Mouse (Mus musculus): ENCODE data around the gene Wdr26. TPM values are rescaled to one million over a fixed set of nuclear protein-coding genes. Genes with fewer than 3 reads are reported as not detected.

Wdr26 gene
- polyA plus RNA-seq (2015; fragmentation: Nextera tagmentation; extraction: Ambion mirVana): 47.2 and 51.7 TPM in 2 replicates

DNA sequence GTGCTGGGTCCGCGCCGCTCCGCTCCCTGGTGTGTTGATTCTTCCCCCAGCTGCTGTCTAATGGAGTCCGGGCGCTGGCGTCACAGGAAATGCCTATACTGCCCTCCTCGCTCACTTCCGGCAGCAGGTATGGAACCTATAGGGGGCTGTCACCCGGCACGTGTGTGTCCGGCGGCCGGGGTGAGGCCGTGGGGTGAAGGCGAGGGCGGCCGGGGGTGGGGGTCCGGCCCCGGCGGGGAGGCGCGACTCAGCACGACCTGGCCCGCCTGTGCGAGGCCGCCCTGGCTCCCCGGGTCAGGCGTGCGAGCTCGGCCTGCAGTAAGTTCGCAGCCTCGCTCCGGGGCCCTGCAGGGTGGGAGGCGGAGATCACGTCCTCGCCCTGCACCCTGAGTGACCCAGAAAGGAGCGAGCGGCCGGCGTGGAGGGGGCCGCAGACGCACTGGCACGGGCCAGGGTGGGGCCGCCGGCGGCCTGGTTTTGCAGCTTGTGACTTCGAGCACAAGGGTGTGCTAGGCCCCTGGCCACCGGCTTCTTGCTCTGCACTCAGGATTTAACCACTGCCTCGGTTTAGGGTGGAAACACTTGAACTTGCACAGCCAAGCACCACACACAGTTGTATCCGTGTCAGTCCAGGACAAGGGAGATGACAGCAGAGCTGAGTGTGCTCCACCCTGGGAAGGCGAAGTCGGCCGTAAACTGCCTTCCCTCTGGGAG, at the start of gene Wdr26:
Gene Wdr26, minus strand, starts transcription at position 82 of the 714 bp plus-strand sequence.
- H3K9ac ChIP-seq (replicated peaks): peak within 1 kb of the TSS; percentile 97
- 1% methylated on average over 51 of the region's 54 CpGs for WGBS
- no peaks in the 10 kb centered on the region for H3K9me3 ChIP-seq
- H3K4me3 ChIP-seq (replicated peaks): peak within 1 kb of the TSS; percentile 73
- H3K27ac ChIP-seq: peak within 1 kb of the TSS; percentile 95
- peak within 1 kb of the TSS; percentile 77 for H3K4me2 ChIP-seq (replicated peaks)
- ATAC-seq: peak; percentile 96
- H3K27me3 ChIP-seq: no peaks in the 10 kb centered on the region
- peaks cover 3% of the 10 kb centered on the region; the same call in 1 of the 2 replicates for H3K36me3 ChIP-seq
- H3K4me1 ChIP-seq (replicated peaks): peaks cover 26% of the 10 kb centered on the region

- 33% methylated on average over 8 of the region's 8 CpGs for WGBS
Measured at GRCm38 (mm10) chr1:181260949-181261696, 49.3 kb upstream of the Wdr26 start.

DNA sequence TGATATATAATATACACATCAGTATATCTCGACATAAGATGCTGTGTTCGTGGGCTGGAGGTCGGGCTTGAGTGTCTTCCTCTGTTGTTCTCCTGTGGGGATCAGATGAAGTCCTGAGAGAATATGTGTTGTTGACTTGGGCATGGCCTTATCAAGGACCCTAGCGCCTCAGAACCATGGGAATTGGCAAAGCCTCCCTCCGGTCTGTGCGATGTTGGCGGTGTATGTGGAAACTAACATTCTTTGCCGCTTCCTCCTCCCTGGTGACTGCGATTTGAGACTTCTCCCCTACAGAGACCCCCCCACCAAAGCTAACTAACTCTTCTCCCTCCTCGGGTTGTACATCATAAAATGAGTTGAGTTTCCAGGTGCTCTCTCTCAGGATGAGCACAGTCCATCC, 48.6 kb upstream of the Wdr26 start:
- 0 out of 2 replicates have a peak, but pooled peaks cover 10% of the 10 kb centered on the region for H3K27me3 ChIP-seq
- ATAC-seq: no peak
- H3K9me3 ChIP-seq: no peaks in the 10 kb centered on the region
- H3K36me3 ChIP-seq: no peaks in the 10 kb centered on the region
- 93% methylated on average over 10 of the region's 10 CpGs for WGBS
- peaks cover 31% of the 10 kb centered on the region for H3K4me1 ChIP-seq (replicated peaks)
- H3K4me3 ChIP-seq (replicated peaks): no peak overlapping the region
- H3K27ac ChIP-seq: no peak overlapping the region
- no peak overlapping the region for H3K4me2 ChIP-seq (replicated peaks)
- H3K9ac ChIP-seq (replicated peaks): no peak overlapping the region

More at GRCm38 (mm10) chr1:181260949-181261696, 49.3 kb upstream of the Wdr26 start:
- Histone ChIP-seq H3K9me3 (no peaks in the 10 kb centered on the region), H3K36me3 (no peaks in the 10 kb centered on the region), H3K27me3 (0 out of 2 replicates have a peak, but pooled peaks cover 10% of the 10 kb centered on the region), H3K9ac (replicated peaks) (no peak overlapping the region), H3K4me3 (replicated peaks) (no peak overlapping the region), H3K4me1 (replicated peaks) (peaks cover 24% of the 10 kb centered on the region), H3K4me2 (replicated peaks) (no peak overlapping the region), H3K27ac (no peak overlapping the region)
- no peak for ATAC-seq

DNA sequence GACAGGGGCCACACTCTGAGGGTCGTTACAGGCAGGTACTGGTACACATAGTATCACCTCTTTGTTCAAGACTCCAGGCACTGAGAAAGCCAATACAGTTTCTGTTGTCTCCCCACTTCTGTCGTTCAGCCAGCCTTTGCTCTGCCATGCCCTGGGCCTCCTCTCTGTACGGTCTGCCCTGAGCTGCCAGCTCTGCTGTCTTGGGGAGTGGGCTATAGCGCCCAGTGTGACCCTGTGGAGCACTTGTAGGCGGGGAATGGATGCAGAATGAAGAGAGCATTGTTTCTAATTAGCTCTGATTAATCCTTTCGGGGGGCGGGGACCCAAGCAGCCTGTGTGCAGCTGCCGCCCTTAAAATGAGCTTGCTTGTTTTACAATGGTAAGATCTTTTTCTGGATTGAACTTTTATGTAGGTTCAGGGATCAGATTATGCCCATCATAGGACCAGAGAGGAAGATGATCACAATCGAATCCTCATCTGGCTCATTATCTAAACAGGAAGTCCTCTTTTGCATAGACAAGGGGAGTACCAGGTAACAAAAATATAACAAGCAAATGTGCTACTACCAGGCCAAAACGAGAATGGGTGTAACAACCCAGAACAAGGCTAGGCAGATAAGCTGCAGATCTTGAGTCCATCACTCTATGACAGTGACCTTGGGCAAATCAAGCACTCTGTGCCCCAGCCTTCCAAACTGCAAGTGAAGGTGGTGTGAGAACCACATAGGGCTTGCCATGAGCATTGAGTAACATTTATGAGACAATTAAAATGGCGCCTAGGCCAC, 48.0 kb upstream of the Wdr26 start:
- ATAC-seq: peak; percentile 45; the same call in 1 of the 2 replicates
- Histone ChIP-seq H3K27ac (peak overlapping the region; percentile 42; the same call in 1 of the 2 replicates), H3K9me3 (no peaks in the 10 kb centered on the region)

GRCm38 (mm10) chr1:181259056-181259455, 47.3 kb upstream of the Wdr26 start:
- Histone ChIP-seq H3K4me1 (replicated peaks) (peaks cover 32% of the 10 kb centered on the region), H3K4me3 (replicated peaks) (no peak overlapping the region), H3K4me2 (replicated peaks) (no peak overlapping the region), H3K9me3 (no peaks in the 10 kb centered on the region), H3K9ac (replicated peaks) (no peak overlapping the region), H3K27ac (no peak overlapping the region), H3K36me3 (no peaks in the 10 kb centered on the region), H3K27me3 (0 out of 2 replicates have a peak, but pooled peaks cover 10% of the 10 kb centered on the region)
- WGBS: 59% methylated on average over 5 of the region's 5 CpGs
- ATAC-seq: no peak

More for the DNA sequence above, 48.0 kb upstream of the Wdr26 start:
- Histone ChIP-seq H3K27me3 (0 out of 2 replicates have a peak, but pooled peaks cover 10% of the 10 kb centered on the region), H3K4me1 (replicated peaks) (peaks cover 32% of the 10 kb centered on the region), H3K9ac (replicated peaks) (no peak overlapping the region), H3K4me3 (replicated peaks) (no peak overlapping the region), H3K36me3 (no peaks in the 10 kb centered on the region), H3K4me2 (replicated peaks) (no peak overlapping the region)
- 43% methylated on average over 11 of the region's 11 CpGs for WGBS

- H3K27me3 ChIP-seq: 0 out of 2 replicates have a peak, but pooled peaks cover 10% of the 10 kb centered on the region
- no peaks in the 10 kb centered on the region for H3K9me3 ChIP-seq
- H3K4me3 ChIP-seq (replicated peaks): no peak overlapping the region
- ATAC-seq: no peak
- WGBS: 68% methylated on average over 5 of the region's 5 CpGs
- H3K36me3 ChIP-seq: no peaks in the 10 kb centered on the region
- peaks cover 32% of the 10 kb centered on the region for H3K4me1 ChIP-seq (replicated peaks)
- H3K27ac ChIP-seq: no peak overlapping the region
- no peak overlapping the region for H3K9ac ChIP-seq (replicated peaks)
- H3K4me2 ChIP-seq (replicated peaks): no peak overlapping the region
Measured at GRCm38 (mm10) chr1:181258616-181259015, 46.8 kb upstream of the Wdr26 start.

DNA sequence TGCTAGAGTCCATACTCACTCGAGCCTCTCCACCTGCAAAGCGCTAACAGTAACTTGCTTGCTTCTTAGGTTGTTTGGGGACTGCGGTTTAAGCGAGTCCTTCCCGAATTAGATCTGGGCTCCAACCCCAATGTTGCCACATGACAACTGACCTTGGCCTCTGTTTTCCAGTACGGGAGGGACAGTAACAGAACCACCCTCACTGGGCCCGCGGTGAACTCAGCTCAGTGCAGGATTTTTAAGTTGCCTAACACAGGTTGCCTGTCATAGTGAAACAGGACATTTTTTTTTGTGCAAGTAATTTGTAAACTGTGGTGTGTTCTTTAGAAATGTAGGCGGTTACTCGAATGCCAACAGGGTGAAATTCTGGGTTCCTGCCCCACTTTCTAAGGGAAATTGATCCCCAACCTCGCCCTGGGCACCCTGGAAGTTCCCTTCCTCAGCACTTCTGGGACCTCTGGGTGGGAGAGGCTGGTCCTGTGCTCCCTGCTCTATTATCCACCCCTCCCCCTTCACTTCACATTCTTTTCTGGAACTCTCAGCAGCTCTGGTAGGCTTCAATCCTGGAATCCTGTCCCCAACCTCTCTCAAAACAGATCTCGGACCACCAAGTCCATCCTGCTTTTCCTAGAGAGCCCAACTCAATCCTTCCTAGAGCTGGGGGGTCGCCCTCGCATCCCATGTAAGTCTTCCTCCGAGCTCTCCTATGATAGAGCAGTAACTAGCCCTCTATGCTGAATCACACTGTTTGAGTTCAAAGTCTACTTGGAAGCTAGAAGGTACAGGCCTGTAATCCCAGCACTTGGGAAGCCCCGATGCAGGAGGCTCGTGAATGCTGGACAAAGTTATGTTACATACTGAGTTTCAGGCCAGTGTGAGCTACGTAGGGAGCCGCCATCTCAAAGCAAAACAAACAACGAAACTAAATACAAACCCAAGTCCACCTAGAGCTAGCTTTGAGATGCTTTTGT, 46.1 kb upstream of the Wdr26 start:
- 80% methylated on average over 20 of the region's 20 CpGs for WGBS

DNA sequence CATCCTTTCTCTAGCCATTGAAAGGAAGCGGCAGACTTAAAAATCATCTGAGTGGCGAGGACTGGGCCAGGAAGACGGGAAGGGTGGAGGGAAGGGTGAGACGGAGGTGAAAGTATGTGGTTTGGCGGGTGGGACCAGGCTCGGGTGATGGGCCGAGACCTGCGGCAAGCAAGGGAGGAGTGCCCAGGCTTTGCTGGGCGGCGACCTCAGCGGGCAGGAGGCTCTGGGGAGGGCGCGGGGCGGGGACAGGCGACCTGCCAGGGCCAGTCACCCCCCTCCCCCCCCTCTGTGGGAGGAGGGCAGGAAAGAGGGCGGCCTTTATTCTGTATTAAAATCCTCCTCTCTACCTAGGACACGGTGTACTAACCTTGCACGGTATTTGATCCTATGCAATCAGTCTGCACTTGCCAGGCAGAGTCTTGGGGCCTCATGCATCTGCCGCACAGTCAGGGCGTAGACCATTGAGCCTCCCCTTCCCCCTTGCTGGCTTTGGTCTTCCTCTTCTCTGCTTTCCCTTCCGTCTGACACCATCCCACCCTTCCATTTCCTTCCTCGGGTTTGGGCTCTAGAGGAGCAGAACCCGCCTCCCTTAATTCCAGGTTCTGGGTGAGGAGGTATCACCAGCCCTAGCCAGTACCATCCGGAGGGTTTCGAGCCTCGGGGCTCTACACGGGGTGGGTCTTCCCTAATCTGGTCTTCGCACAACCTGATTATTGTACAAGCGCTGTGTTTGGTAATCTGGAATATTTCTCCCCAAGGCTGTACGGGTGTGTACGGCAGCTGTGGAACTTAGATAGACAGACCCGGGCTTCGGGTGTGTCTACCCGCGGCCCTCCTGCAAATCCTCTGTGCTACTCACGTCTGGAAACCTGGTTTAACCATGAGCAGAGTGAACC, 45.1 kb upstream of the Wdr26 start:
- 0 out of 2 replicates have a peak, but pooled peaks cover 10% of the 10 kb centered on the region for H3K27me3 ChIP-seq
- H3K9ac ChIP-seq (replicated peaks): peak overlapping the region; percentile 45
- peak overlapping the region; percentile 38 for H3K4me3 ChIP-seq (replicated peaks)
- peak overlapping the region; percentile 79 for H3K4me2 ChIP-seq (replicated peaks)
- peaks cover 32% of the 10 kb centered on the region for H3K4me1 ChIP-seq (replicated peaks)
- peak; percentile 71 for ATAC-seq
- peak overlapping the region; percentile 47; the same call in 1 of the 2 replicates for H3K27ac ChIP-seq
- 26% methylated on average over 33 of the region's 36 CpGs for WGBS
- no peaks in the 10 kb centered on the region for H3K36me3 ChIP-seq
- no peaks in the 10 kb centered on the region for H3K9me3 ChIP-seq

More for the DNA sequence above, 46.1 kb upstream of the Wdr26 start:
- H3K4me3 ChIP-seq (replicated peaks): no peak overlapping the region
- H3K36me3 ChIP-seq: no peaks in the 10 kb centered on the region
- no peak overlapping the region for H3K9ac ChIP-seq (replicated peaks)
- ATAC-seq: no peak
- no peak overlapping the region for H3K27ac ChIP-seq
- H3K9me3 ChIP-seq: no peaks in the 10 kb centered on the region
- H3K4me1 ChIP-seq (replicated peaks): peaks cover 32% of the 10 kb centered on the region
- H3K27me3 ChIP-seq: 0 out of 2 replicates have a peak, but pooled peaks cover 10% of the 10 kb centered on the region
- no peak overlapping the region for H3K4me2 ChIP-seq (replicated peaks)

- 0 out of 2 replicates have a peak overlapping the region, but pooled peaks have one; percentile 39 for H3K27ac ChIP-seq
- ATAC-seq: peak; percentile 77
- H3K9me3 ChIP-seq: no peaks in the 10 kb centered on the region
Measured at GRCm38 (mm10) chr1:181255891-181256688, 44.3 kb upstream of the Wdr26 start.

More at GRCm38 (mm10) chr1:181255891-181256688, 44.3 kb upstream of the Wdr26 start:
- Histone ChIP-seq H3K4me1 (replicated peaks) (peaks cover 29% of the 10 kb centered on the region), H3K9ac (replicated peaks) (peak overlapping the region; percentile 45), H3K4me3 (replicated peaks) (peak overlapping the region; percentile 38), H3K36me3 (no peaks in the 10 kb centered on the region), H3K4me2 (replicated peaks) (peak overlapping the region; percentile 79), H3K27me3 (0 out of 2 replicates have a peak, but pooled peaks cover 10% of the 10 kb centered on the region)
- WGBS: 5% methylated on average over 20 of the region's 20 CpGs

All from midbrain, embryonic 13.5 days (tissue).